ENCODE assay signal across 8 mouse cellular contexts in the genomic region with DNA sequence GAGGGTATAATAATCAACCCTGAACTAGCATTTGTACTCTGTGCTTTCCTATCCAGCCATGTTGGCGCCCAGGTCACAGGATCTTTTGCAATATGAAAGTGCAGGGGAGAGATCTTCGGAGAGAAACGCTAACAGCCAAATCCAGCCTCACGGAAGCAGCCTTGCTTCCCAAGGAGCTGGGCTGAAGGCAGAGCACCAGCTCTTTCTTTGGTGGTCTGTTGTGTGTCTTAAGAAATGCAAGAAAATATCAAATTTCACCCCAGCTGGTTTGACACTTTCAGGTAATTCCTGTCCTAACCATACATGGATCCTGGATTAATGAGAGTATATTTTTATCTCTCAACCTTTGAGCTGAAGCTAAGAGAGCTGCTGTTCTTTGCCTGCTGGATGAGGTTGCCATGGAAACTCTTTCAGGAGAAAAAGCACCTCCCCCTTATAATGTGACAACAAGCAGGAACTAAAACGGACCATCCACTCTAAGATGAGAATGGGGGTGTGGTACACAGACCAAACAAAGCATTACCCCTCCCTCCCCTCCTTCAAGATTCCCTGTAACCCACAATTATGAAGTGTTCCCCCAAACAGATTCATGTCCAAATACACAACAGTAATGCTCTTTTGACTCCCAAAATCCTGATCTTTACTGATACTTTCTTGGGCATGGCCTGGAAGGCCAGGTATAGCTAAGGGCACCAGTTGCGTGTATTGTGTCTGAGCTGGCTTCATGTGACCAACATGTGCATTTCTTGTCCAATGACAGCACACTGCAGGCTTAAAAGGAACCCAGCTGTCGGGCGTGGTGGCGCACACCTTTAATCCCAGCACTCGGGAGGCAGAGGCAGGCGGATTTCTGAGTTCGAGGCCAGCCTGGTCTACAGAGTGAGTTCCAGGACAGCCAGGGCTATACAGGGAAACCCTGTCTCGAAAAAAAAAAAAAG. TPM values are rescaled to one million over a fixed set of nuclear protein-coding genes. Genes with fewer than 3 reads are reported as not detected.
A peak's percentile ranks its signal among the peaks of the same experiment; 100 is the strongest.
DNase-seq lines count a peak whose midpoint lies in the region; ATAC-seq and TF ChIP-seq lines count a peak whose summit lies in the region.

No protein-coding gene starts in this region.

- no peak for TF ChIP-seq CTCF in embryonic fibroblast, embryonic 13.5 days (IDR thresholded peaks at IDR 0.05; ENCODE audit: borderline replicate concordance, insufficient read depth, low read length)

- no peaks in the 10 kb centered on the region for H3K9me3 ChIP-seq in intestine, embryonic 14.5 days (ENCODE audit: control insufficient read depth, low read length)
- H3K9me3 ChIP-seq in midbrain, embryonic 15.5 days, result no peaks in the 10 kb centered on the region

- H3K36me3 ChIP-seq in intestine, embryonic 14.5 days (ENCODE audit: control insufficient read depth, insufficient read depth, low read length), result no peaks in the 10 kb centered on the region
- H3K36me3 ChIP-seq in midbrain, embryonic 15.5 days (replicated peaks), result no peaks in the 10 kb centered on the region

- H3K4me2 ChIP-seq in intestine, embryonic 14.5 days (ENCODE audit: low read length), result peak overlapping the region; percentile 78
- peak overlapping the region; percentile 54 for H3K4me2 ChIP-seq in midbrain, embryonic 15.5 days

- peak overlapping the region; percentile 49 for H3K9ac ChIP-seq in intestine, embryonic 14.5 days (ENCODE audit: low read length)
- H3K9ac ChIP-seq in midbrain, embryonic 15.5 days, result peak overlapping the region; percentile 45

- peaks cover 4% of the 10 kb centered on the region; the same call in 1 of the 2 replicates for H3K27me3 ChIP-seq in intestine, embryonic 14.5 days (replicated peaks; ENCODE audit: control insufficient read depth, insufficient read depth, low read length)
- no peaks in the 10 kb centered on the region for H3K27me3 ChIP-seq in midbrain, embryonic 15.5 days (replicated peaks)

- intact Hi-C loops in left cerebral cortex, postnatal 10 days (cut with DNase I), result no loop called here

- no peak for TF ChIP-seq POLR2A in embryonic fibroblast, embryonic 13.5 days (IDR thresholded peaks at IDR 0.05; ENCODE audit: low read depth, low read length)

- no peaks in the 10 kb centered on the region for H3K4me1 ChIP-seq in embryonic fibroblast, embryonic 13.5 days (ENCODE audit: control insufficient read depth, insufficient read depth, low read length)
- H3K4me1 ChIP-seq in intestine, embryonic 14.5 days (replicated peaks; ENCODE audit: control insufficient read depth, insufficient read depth, low read length), result peaks cover 8% of the 10 kb centered on the region; the same call in 1 of the 2 replicates
- H3K4me1 ChIP-seq in midbrain, embryonic 15.5 days, result peaks cover 29% of the 10 kb centered on the region

- H3K4me3 ChIP-seq in embryonic fibroblast, embryonic 13.5 days (ENCODE audit: insufficient read depth, low read length), result peak overlapping the region; percentile 29
- peak overlapping the region; percentile 44 for H3K4me3 ChIP-seq in intestine, embryonic 14.5 days (ENCODE audit: low read depth, low read length)
- peak overlapping the region; percentile 37 for H3K4me3 ChIP-seq in midbrain, embryonic 15.5 days

- ATAC-seq in intestine, embryonic 14.5 days (replicated peaks; ENCODE audit: low FRiP score, low TSS enrichment, low read depth), result peak; percentile 37
- ATAC-seq in midbrain, embryonic 15.5 days (replicated peaks), result peak; percentile 88

- H3K27ac ChIP-seq in embryonic fibroblast, embryonic 13.5 days (ENCODE audit: insufficient read depth, low read length), result no peak overlapping the region
- peak overlapping the region; percentile 47 for H3K27ac ChIP-seq in intestine, embryonic 14.5 days (ENCODE audit: low read depth)
- H3K27ac ChIP-seq in midbrain, embryonic 15.5 days, result peak overlapping the region; percentile 87

- 54% methylated on average over 13 of the region's 13 CpGs for WGBS in intestine, embryonic 14.5 days
- WGBS in midbrain, embryonic 15.5 days, result 46% methylated on average over 13 of the region's 13 CpGs

- DNase-seq in ovary, postnatal 36 days (ENCODE audit: low spot score), result peak; percentile 6
- DNase-seq in ovary, adult 18-20 months (ENCODE audit: low spot score), result no peak
- DNase-seq in intestine, embryonic 14.5 days (ENCODE audit: low spot score), result peak; percentile 63
- DNase-seq in left cerebral cortex, postnatal 10 days (ENCODE audit: extremely low spot score in 1 of 2, low spot score in 2 of 2), result peak; percentile 24 to 63
- no peak for DNase-seq in T-cell, adult 2 months (ENCODE audit: low spot score)
- no peak for DNase-seq in urinary bladder, postnatal 25 days (ENCODE audit: low spot score)

RNA-seq across cellular contexts. Expression of gene Scn3b, which starts 26.8 kb away (rescaled TPM):
- 2.2 and 3.2 TPM in 2 replicates for polyA plus RNA-seq in embryonic fibroblast, embryonic 13.5 days (2011; ENCODE audit: insufficient read length, low read depth, missing spikeins)
- polyA plus RNA-seq in intestine, embryonic 14.5 days (2014; fragmentation: Nextera tagmentation; extraction: Ambion mirVana), result 6.9 and 9.1 TPM in 2 replicates
- 100 to 1,000 TPM; 152 to 153 TPM for total RNA-seq in left cerebral cortex, postnatal 10 days (2021)
- polyA plus RNA-seq in midbrain, embryonic 15.5 days (2015; fragmentation: Nextera tagmentation; extraction: Ambion mirVana), result 156 and 169 TPM in 2 replicates

RNA-seq across cellular contexts. Expression of gene Zfp202, which starts 50.1 kb away (rescaled TPM):
- polyA plus RNA-seq in embryonic fibroblast, embryonic 13.5 days (2011; ENCODE audit: insufficient read length, low read depth, missing spikeins), result 2.6 and 3.7 TPM in 2 replicates
- 5.0 and 5.4 TPM in 2 replicates for polyA plus RNA-seq in intestine, embryonic 14.5 days (2014; fragmentation: Nextera tagmentation; extraction: Ambion mirVana)
- total RNA-seq in left cerebral cortex, postnatal 10 days (2021), result 1 to 10 TPM; 4.0 to 4.9 TPM
- 13.1 and 13.7 TPM in 2 replicates for polyA plus RNA-seq in midbrain, embryonic 15.5 days (2015; fragmentation: Nextera tagmentation; extraction: Ambion mirVana)

Comparison
In these comparisons a context has a peak if more than half of its experiments do, and no peak if none do; other contexts are left out.
1. DNase-seq: peak in ovary, postnatal 36 days (single experiment), intestine, embryonic 14.5 days (single experiment) and left cerebral cortex, postnatal 10 days (2 of 2); none in ovary, adult 18-20 months (single experiment), T-cell, adult 2 months (single experiment) and urinary bladder, postnatal 25 days (single experiment).
2. RNA of gene Scn3b, which starts 26.8 kb away (polyA plus RNA-seq): 156 to 169 TPM in midbrain, embryonic 15.5 days; 6.9 to 9.1 TPM in intestine, embryonic 14.5 days and 2.2 to 3.2 TPM in embryonic fibroblast, embryonic 13.5 days; every median in the first group is over 10 times any median in the second.
3. Peak in every context shown above with its lines, with median percentiles within 50 percentile points of each other: H3K4me3 ChIP-seq.